Mouse (Mus musculus) lung, adult 2 months (tissue): ENCODE measurements around the gene E2f2. TPM values are rescaled to one million over a fixed set of nuclear protein-coding genes. Genes with fewer than 3 reads are reported as not detected.

Experiments used
- DNase-seq: peaks from one replicate; pipeline ENCODE4 v3.0.0; 2022
- H3K4me1 ChIP-seq: fragments of 200-500 bp; 2 replicates; pipeline ENCODE4 v1.6.1; 2011; ENCODE audit warnings: low read length; ENCODE audit not compliant: control insufficient read depth, insufficient read depth
- H3K4me3 ChIP-seq: fragments of 200-500 bp; replicated peaks from 2 replicates; pipeline ENCODE3; 2011; ENCODE audit warnings: low read depth, mild to moderate bottlenecking, control low read depth, low read length; ENCODE audit errors: extremely low read depth
- CTCF ChIP-seq: fragments of 200-500 bp; IDR thresholded peaks from 2 replicates; pipeline ENCODE4 v1.5.1; 2011; ENCODE audit warnings: mild to moderate bottlenecking, low read length, control low read depth; ENCODE audit not compliant: insufficient read depth
- POLR2A ChIP-seq: fragments of 200-500 bp; IDR thresholded peaks from 2 replicates; pipeline ENCODE4 v1.6.1; 2011; ENCODE audit warnings: low read depth, mild to moderate bottlenecking, control low read depth, low read length, borderline replicate concordance; ENCODE audit errors: extremely low read depth
- WGBS: fragments of 180-500 bp; shearing (Covaris S2); methylation state at CpG from one replicate; pipeline ENCODE4 v1.1.7; 2018; 5-methylcytosine and 5-hydroxymethylcytosine counted together
- polyA plus RNA-seq: library from polyadenylated mRNA; depleted of rRNA; stranded (reverse); fragments of >200 nt; gene quantifications from 2 replicates; pipeline ENCODE4 v1.2.3, GENCODE M21; 2012

Gene E2f2
- polyA plus RNA-seq, 1 experiment = 11.2 TPM

- no peak for DNase-seq
- TF ChIP-seq POLR2A = no peak
- no peak for TF ChIP-seq CTCF
- Histone ChIP-seq H3K4me3 (no peak overlapping the region), H3K4me1 (peaks cover 16% of the 10 kb centered on the region)
- WGBS = 92% methylated on average over 2 of the region's 2 CpGs
Observed at GRCm38 (mm10) chr4:136149045-136149379, 23.2 kb upstream of the E2f2 start.

- DNase-seq = no peak
- peaks cover 16% of the 10 kb centered on the region for H3K4me1 ChIP-seq
- WGBS = 37% methylated on average over 3 of the region's 3 CpGs
- H3K4me3 ChIP-seq = no peak overlapping the region
- TF ChIP-seq CTCF (peak; percentile 91), POLR2A (no peak)
Observed at GRCm38 (mm10) chr4:136149734-136150133, 22.5 kb upstream of the E2f2 start.

- no peak for DNase-seq
- 89% methylated on average over 4 of the region's 4 CpGs for WGBS
- TF ChIP-seq POLR2A (no peak), CTCF (no peak)
Observed at GRCm38 (mm10) chr4:136150596-136150995, 21.6 kb upstream of the E2f2 start.

GRCm38 (mm10) chr4:136152821-136153220 is 19.4 kb upstream of the E2f2 start:
- Histone ChIP-seq H3K4me1 (peaks cover 8% of the 10 kb centered on the region), H3K4me3 (no peak overlapping the region)
- WGBS = 84% methylated on average over 4 of the region's 4 CpGs
- DNase-seq = no peak
- TF ChIP-seq POLR2A (no peak), CTCF (0 out of 2 replicates have a peak, but pooled peaks have one; percentile 31)

More at GRCm38 (mm10) chr4:136150596-136150995, 21.6 kb upstream of the E2f2 start:
- Histone ChIP-seq H3K4me1 (peaks cover 16% of the 10 kb centered on the region), H3K4me3 (no peak overlapping the region)

- Histone ChIP-seq H3K4me1 (no peaks in the 10 kb centered on the region), H3K4me3 (no peak overlapping the region)
- TF ChIP-seq POLR2A (no peak), CTCF (no peak)
- 66% methylated on average over 9 of the region's 9 CpGs for WGBS
- DNase-seq = no peak
Observed at GRCm38 (mm10) chr4:136154462-136154861, 17.7 kb upstream of the E2f2 start.

- 80% methylated on average over 6 of the region's 6 CpGs for WGBS
- TF ChIP-seq CTCF (peak; percentile 21; the same call in 1 of the 2 replicates), POLR2A (no peak)
- Histone ChIP-seq H3K4me3 (no peak overlapping the region), H3K4me1 (no peaks in the 10 kb centered on the region)
- DNase-seq = no peak
Observed at GRCm38 (mm10) chr4:136158498-136158897, 13.7 kb upstream of the E2f2 start.

- WGBS = 23% methylated on average over 5 of the region's 5 CpGs
- Histone ChIP-seq H3K4me3 (no peak overlapping the region), H3K4me1 (no peaks in the 10 kb centered on the region)
- TF ChIP-seq CTCF (peak; percentile 99), POLR2A (no peak)
- peak; percentile 61 for DNase-seq
Observed at GRCm38 (mm10) chr4:136159802-136160397, 12.3 kb upstream of the E2f2 start.

- H3K4me3 ChIP-seq = no peak overlapping the region
- peak; percentile 88 for DNase-seq
- WGBS = 3% methylated on average over 11 of the region's 11 CpGs
- no peaks in the 10 kb centered on the region for H3K4me1 ChIP-seq
- TF ChIP-seq POLR2A (no peak), CTCF (peak; percentile 89)
Observed at GRCm38 (mm10) chr4:136163448-136163847, 8.7 kb upstream of the E2f2 start.

GRCm38 (mm10) chr4:136164981-136165380 is 7.2 kb upstream of the E2f2 start:
- Histone ChIP-seq H3K4me3 (no peak overlapping the region), H3K4me1 (no peaks in the 10 kb centered on the region)
- 89% methylated on average over 8 of the region's 8 CpGs for WGBS
- no peak for TF ChIP-seq CTCF
- TF ChIP-seq POLR2A = no peak
- no peak for DNase-seq

- 65% methylated on average over 3 of the region's 3 CpGs for WGBS
- TF ChIP-seq CTCF (no peak), POLR2A (no peak)
- no peaks in the 10 kb centered on the region; the same call in none of the 2 replicates for H3K4me1 ChIP-seq
- no peak overlapping the region for H3K4me3 ChIP-seq
- DNase-seq = no peak
Observed at GRCm38 (mm10) chr4:136167701-136168100, 4.5 kb upstream of the E2f2 start.

- no peak for DNase-seq
- no peak overlapping the region for H3K4me3 ChIP-seq
- peaks cover 8% of the 10 kb centered on the region for H3K4me1 ChIP-seq
- TF ChIP-seq CTCF (no peak), POLR2A (no peak)
- 84% methylated on average over 4 of the region's 4 CpGs for WGBS
Observed at GRCm38 (mm10) chr4:136170401-136170800, 1.8 kb upstream of the E2f2 start.
